Mouse (Mus musculus): Measurements from ENCODE around the gene Grip2. TPM values are rescaled to one million over a fixed set of nuclear protein-coding genes. Genes with fewer than 3 reads are reported as not detected.

The Grip2 gene
- polyA plus RNA-seq, 2 experiments = 2.8 to 5.9 TPM

GRCm38 (mm10) chr6:91721215-91721701 lies 105.8 kb downstream of the Grip2 start:
- TF ChIP-seq POLR2A (IDR thresholded peaks at IDR 0.05; ENCODE audit: borderline replicate concordance, extremely low read depth, insufficient read depth, insufficient read length) = no peak
- ATAC-seq (ENCODE audit: low FRiP score, low read depth) = no peak
- WGBS = 55% methylated on average over 12 of the region's 12 CpGs
- no peak for DNase-seq (ENCODE audit: low spot score)
- H3K9ac ChIP-seq (ENCODE audit: low read depth, low read length, severe bottlenecking) = no peak overlapping the region
- no peak overlapping the region for H3K4me2 ChIP-seq (replicated peaks; ENCODE audit: low read depth, low read length, severe bottlenecking)
- no peak overlapping the region for H3K4me3 ChIP-seq (replicated peaks; ENCODE audit: low read length)
- peaks cover 46% of the 10 kb centered on the region for H3K36me3 ChIP-seq (ENCODE audit: control insufficient read depth, insufficient read depth, low read length)
- H3K4me1 ChIP-seq (ENCODE audit: control insufficient read depth, insufficient read depth, low read length) = peaks cover 23% of the 10 kb centered on the region
- H3K27me3 ChIP-seq (ENCODE audit: control insufficient read depth, insufficient read depth, low read length) = no peaks in the 10 kb centered on the region
- H3K27ac ChIP-seq (replicated peaks; ENCODE audit: low read depth, low read length) = no peak overlapping the region
- no peaks in the 10 kb centered on the region for H3K9me3 ChIP-seq (ENCODE audit: control insufficient read depth, low read length)

- peak; percentile 17; the same call in 1 of the 2 replicates for ATAC-seq (ENCODE audit: low FRiP score, low read depth)
Observed at GRCm38 (mm10) chr6:91720588-91721214, 106.3 kb downstream of the Grip2 start.

GRCm38 (mm10) chr6:91719865-91720533 lies 107.1 kb downstream of the Grip2 start:
- no peak for TF ChIP-seq POLR2A (IDR thresholded peaks at IDR 0.05; ENCODE audit: borderline replicate concordance, extremely low read depth, insufficient read depth, insufficient read length)

More at GRCm38 (mm10) chr6:91720588-91721214, 106.3 kb downstream of the Grip2 start:
- Histone ChIP-seq H3K27me3 (ENCODE audit: control insufficient read depth, insufficient read depth, low read length) (no peaks in the 10 kb centered on the region), H3K9me3 (ENCODE audit: control insufficient read depth, low read length) (no peaks in the 10 kb centered on the region), H3K4me2 (replicated peaks; ENCODE audit: low read depth, low read length, severe bottlenecking) (0 out of 2 replicates have a peak overlapping the region, but pooled peaks have one; percentile 3), H3K4me3 (replicated peaks; ENCODE audit: low read length) (no peak overlapping the region), H3K36me3 (ENCODE audit: control insufficient read depth, insufficient read depth, low read length) (peaks cover 40% of the 10 kb centered on the region), H3K9ac (ENCODE audit: low read depth, low read length, severe bottlenecking) (no peak overlapping the region), H3K4me1 (ENCODE audit: control insufficient read depth, insufficient read depth, low read length) (peaks cover 23% of the 10 kb centered on the region), H3K27ac (replicated peaks; ENCODE audit: low read depth, low read length) (no peak overlapping the region)
- TF ChIP-seq POLR2A (IDR thresholded peaks at IDR 0.05; ENCODE audit: borderline replicate concordance, extremely low read depth, insufficient read depth, insufficient read length) = no peak
- no peak for DNase-seq (ENCODE audit: low spot score)
- 50% methylated on average over 4 of the region's 4 CpGs for WGBS

GRCm38 (mm10) chr6:91719042-91719747 lies 107.9 kb downstream of the Grip2 start:
- Histone ChIP-seq H3K4me2 (replicated peaks; ENCODE audit: low read depth, low read length, severe bottlenecking) (no peak overlapping the region), H3K27ac (replicated peaks; ENCODE audit: low read depth, low read length) (peak overlapping the region; percentile 74), H3K9ac (ENCODE audit: low read depth, low read length, severe bottlenecking) (no peak overlapping the region), H3K4me1 (ENCODE audit: control insufficient read depth, insufficient read depth, low read length) (peaks cover 23% of the 10 kb centered on the region), H3K27me3 (ENCODE audit: control insufficient read depth, insufficient read depth, low read length) (no peaks in the 10 kb centered on the region), H3K9me3 (ENCODE audit: control insufficient read depth, low read length) (no peaks in the 10 kb centered on the region), H3K4me3 (replicated peaks; ENCODE audit: low read length) (no peak overlapping the region), H3K36me3 (ENCODE audit: control insufficient read depth, insufficient read depth, low read length) (peaks cover 31% of the 10 kb centered on the region)
- WGBS = 64% methylated on average over 6 of the region's 6 CpGs
- ATAC-seq (ENCODE audit: low FRiP score, low read depth) (peak; percentile 39), DNase-seq (ENCODE audit: low spot score) (no peak)
- no peak for TF ChIP-seq POLR2A (IDR thresholded peaks at IDR 0.05; ENCODE audit: borderline replicate concordance, extremely low read depth, insufficient read depth, insufficient read length)

More at GRCm38 (mm10) chr6:91719865-91720533, 107.1 kb downstream of the Grip2 start:
- Histone ChIP-seq H3K36me3 (ENCODE audit: control insufficient read depth, insufficient read depth, low read length) (peaks cover 35% of the 10 kb centered on the region), H3K27me3 (ENCODE audit: control insufficient read depth, insufficient read depth, low read length) (no peaks in the 10 kb centered on the region), H3K4me1 (ENCODE audit: control insufficient read depth, insufficient read depth, low read length) (peaks cover 23% of the 10 kb centered on the region), H3K4me3 (replicated peaks; ENCODE audit: low read length) (no peak overlapping the region), H3K27ac (replicated peaks; ENCODE audit: low read depth, low read length) (peak overlapping the region; percentile 74), H3K9ac (ENCODE audit: low read depth, low read length, severe bottlenecking) (no peak overlapping the region), H3K4me2 (replicated peaks; ENCODE audit: low read depth, low read length, severe bottlenecking) (0 out of 2 replicates have a peak overlapping the region, but pooled peaks have one; percentile 3), H3K9me3 (ENCODE audit: control insufficient read depth, low read length) (no peaks in the 10 kb centered on the region)
- peak; percentile 82 for DNase-seq (ENCODE audit: low spot score)
- ATAC-seq (ENCODE audit: low FRiP score, low read depth) = peak; percentile 65
- 15% methylated on average over 9 of the region's 9 CpGs for WGBS

- Histone ChIP-seq H3K27ac (replicated peaks; ENCODE audit: low read depth, low read length) (no peak overlapping the region), H3K9ac (ENCODE audit: low read depth, low read length, severe bottlenecking) (no peak overlapping the region), H3K4me1 (ENCODE audit: control insufficient read depth, insufficient read depth, low read length) (peaks cover 23% of the 10 kb centered on the region), H3K27me3 (ENCODE audit: control insufficient read depth, insufficient read depth, low read length) (no peaks in the 10 kb centered on the region), H3K4me3 (replicated peaks; ENCODE audit: low read length) (no peak overlapping the region), H3K36me3 (ENCODE audit: control insufficient read depth, insufficient read depth, low read length) (peaks cover 25% of the 10 kb centered on the region), H3K9me3 (ENCODE audit: control insufficient read depth, low read length) (no peaks in the 10 kb centered on the region), H3K4me2 (replicated peaks; ENCODE audit: low read depth, low read length, severe bottlenecking) (no peak overlapping the region)
- ATAC-seq (ENCODE audit: low FRiP score, low read depth) (no peak), DNase-seq (ENCODE audit: low spot score) (no peak)
- no peak for TF ChIP-seq POLR2A (IDR thresholded peaks at IDR 0.05; ENCODE audit: borderline replicate concordance, extremely low read depth, insufficient read depth, insufficient read length)
- 77% methylated on average over 3 of the region's 3 CpGs for WGBS
Observed at GRCm38 (mm10) chr6:91718603-91719002, 108.4 kb downstream of the Grip2 start.
